Mouse (Mus musculus): Measurements from ENCODE around the gene Gm10188. TPM values are rescaled to one million over a fixed set of nuclear protein-coding genes. Genes with fewer than 3 reads are reported as not detected.

Gm10188 gene
- polyA plus RNA-seq, 1 experiment from 2014 or later: 0.24 TPM

DNA sequence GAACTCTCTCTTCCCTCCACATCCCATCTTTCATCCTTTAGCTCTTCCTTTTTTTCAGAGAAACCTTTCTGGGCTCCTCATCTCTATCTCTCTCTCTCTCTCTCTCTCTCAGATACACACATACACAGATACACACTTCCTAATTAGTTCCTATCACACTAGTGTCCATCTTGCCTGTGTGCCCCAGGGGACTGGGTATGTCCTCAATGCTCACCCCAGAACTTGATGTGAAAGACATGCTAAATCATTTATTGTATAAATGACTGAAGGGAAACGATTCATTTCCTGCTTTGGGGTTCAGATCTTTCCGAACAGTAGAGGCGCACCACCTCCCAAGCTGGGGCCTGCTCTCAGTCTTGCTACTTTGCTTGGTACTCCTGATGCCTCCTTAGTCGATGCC lies 40.3 kb downstream of the Gm10188 start:
- DNase-seq (ENCODE audit: low spot score): no peak
- 44% methylated on average over 4 of the region's 4 CpGs for WGBS
- Histone ChIP-seq H3K9me3 (no peaks in the 10 kb centered on the region), H3K36me3 (0 out of 2 replicates have a peak, but pooled peaks cover under 1% of the 10 kb centered on the region), H3K27ac (peak overlapping the region; percentile 100), H3K4me3 (peak overlapping the region; percentile 91), H3K27me3 (ENCODE audit: insufficient read depth, poor library complexity, severe bottlenecking) (peaks cover 68% of the 10 kb centered on the region), H3K4me1 (replicated peaks) (peaks cover 74% of the 10 kb centered on the region)

DNA sequence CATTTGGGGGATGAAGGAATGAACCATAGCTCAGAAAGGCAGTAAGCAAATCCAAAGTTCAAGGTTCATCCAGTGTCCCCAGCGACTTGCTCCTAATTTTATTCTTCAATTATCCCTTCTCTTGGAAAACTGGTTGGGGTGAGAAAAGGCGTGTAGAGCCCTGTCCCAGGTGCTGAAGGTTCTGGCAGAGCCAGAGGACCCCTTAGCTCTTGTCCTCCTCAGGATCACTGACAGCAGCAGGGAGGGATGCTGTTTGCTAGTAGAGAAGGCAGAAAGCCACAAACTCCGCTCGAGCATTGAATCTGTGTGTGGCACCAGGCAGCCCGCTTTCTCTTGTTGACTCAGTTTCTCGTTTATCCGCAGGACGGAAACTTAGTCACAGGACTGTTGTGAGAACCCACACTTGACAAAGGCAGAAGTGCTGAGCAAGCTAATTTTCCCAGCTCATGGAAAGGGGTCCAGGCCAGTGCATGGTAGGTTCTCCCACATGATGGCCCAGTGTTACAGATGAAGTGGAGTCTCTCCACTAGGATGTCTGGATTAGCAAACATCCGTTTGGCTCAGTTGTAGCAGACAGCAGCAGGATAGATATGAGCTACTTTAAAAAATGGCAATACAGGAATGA lies 41.0 kb downstream of the Gm10188 start:
- Histone ChIP-seq H3K36me3 (no peaks in the 10 kb centered on the region), H3K27me3 (ENCODE audit: insufficient read depth, poor library complexity, severe bottlenecking) (peaks cover 63% of the 10 kb centered on the region), H3K4me3 (no peak overlapping the region), H3K27ac (0 out of 2 replicates have a peak overlapping the region, but pooled peaks have one; percentile 23), H3K4me1 (replicated peaks) (peaks cover 68% of the 10 kb centered on the region), H3K9me3 (no peaks in the 10 kb centered on the region)
- WGBS: 39% methylated on average over 9 of the region's 9 CpGs
- DNase-seq (ENCODE audit: low spot score): peak; percentile 16

DNA sequence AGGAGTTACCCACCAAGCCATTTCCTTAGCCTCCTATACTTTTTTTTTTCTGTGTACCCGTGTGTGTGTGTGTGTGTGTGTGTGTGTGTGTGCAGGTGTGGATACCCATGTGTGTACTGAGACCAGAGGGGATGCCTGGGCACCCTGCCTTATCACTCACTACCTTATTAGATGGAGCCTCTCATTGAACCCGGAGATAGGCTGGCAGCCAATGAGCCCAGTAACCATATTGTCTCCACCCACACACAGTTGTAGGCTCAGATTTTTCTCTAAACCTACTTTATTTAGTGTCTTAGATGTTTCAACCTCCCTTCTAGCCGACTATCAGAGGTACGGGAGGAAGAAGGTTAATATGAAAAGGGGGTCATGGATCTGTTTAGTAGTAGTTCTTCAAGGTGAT lies 43.3 kb downstream of the Gm10188 start:
- H3K4me1 ChIP-seq (replicated peaks): peaks cover 49% of the 10 kb centered on the region
- 82% methylated on average over 4 of the region's 4 CpGs for WGBS
- no peaks in the 10 kb centered on the region for H3K36me3 ChIP-seq
- no peak overlapping the region for H3K27ac ChIP-seq
- H3K27me3 ChIP-seq (ENCODE audit: insufficient read depth, poor library complexity, severe bottlenecking): peaks cover 40% of the 10 kb centered on the region
- DNase-seq (ENCODE audit: low spot score): no peak
- no peaks in the 10 kb centered on the region for H3K9me3 ChIP-seq
- no peak overlapping the region for H3K4me3 ChIP-seq

MicroRNAs encoded within 50 kb of the gene (microRNA counts, 519-probe panel; counts per million panel counts)
- 3,766 counts per million, percentile 87 among the panel's probes with 10 or more counts for microRNA mmu-miR-135b

Other genes with a start within 250 kb of the Gm10188 start
- gene Elk4, start 222.2 kb downstream of the Gm10188 start, polyA plus RNA-seq (2016; fragmentation: Nextera tagmentation; extraction: Ambion mirVana): 12.9 and 13.2 TPM in 2 replicates
- 10.7 and 12.2 TPM in 2 replicates for gene Mfsd4a, start 161.7 kb downstream of the Gm10188 start, polyA plus RNA-seq (2016; fragmentation: Nextera tagmentation; extraction: Ambion mirVana)
- gene Cdk18, start 90.1 kb downstream of the Gm10188 start, polyA plus RNA-seq (2016; fragmentation: Nextera tagmentation; extraction: Ambion mirVana): 2.1 and 2.2 TPM in 2 replicates
- 2.6 and 7.7 TPM in 2 replicates for gene Lemd1, start 38.3 kb downstream of the Gm10188 start, polyA plus RNA-seq (2016; fragmentation: Nextera tagmentation; extraction: Ambion mirVana)
- gene AC124108.1, start 38.3 kb downstream of the Gm10188 start, polyA plus RNA-seq (2016; fragmentation: Nextera tagmentation; extraction: Ambion mirVana): 1.6 and 2.8 TPM in 2 replicates
- 1.0 and 3.5 TPM in 2 replicates for gene Klhdc8a, start 68.9 kb upstream of the Gm10188 start, polyA plus RNA-seq (2016; fragmentation: Nextera tagmentation; extraction: Ambion mirVana)
- 42.3 and 44.4 TPM in 2 replicates for gene Nuak2, start 86.4 kb upstream of the Gm10188 start, polyA plus RNA-seq (2016; fragmentation: Nextera tagmentation; extraction: Ambion mirVana)
- 15.1 and 18.7 TPM in 2 replicates for gene Tmcc2, start 161.5 kb upstream of the Gm10188 start, polyA plus RNA-seq (2016; fragmentation: Nextera tagmentation; extraction: Ambion mirVana)
- gene Dstyk, start 187.8 kb upstream of the Gm10188 start, polyA plus RNA-seq (2016; fragmentation: Nextera tagmentation; extraction: Ambion mirVana): 10.6 and 12.3 TPM in 2 replicates
- 47.4 and 60.0 TPM in 2 replicates for gene Rbbp5, start 247.6 kb upstream of the Gm10188 start, polyA plus RNA-seq (2016; fragmentation: Nextera tagmentation; extraction: Ambion mirVana)

Data from hindbrain, embryonic 10.5 days (tissue).